Mouse (Mus musculus) spleen, postnatal 10 days (tissue): ENCODE measurements at regions not wholly inside any gene's neighbourhood (a gene's known extent, or its start where the extent isn't known, plus 50 kb on each side); places are given as distances from the start of the nearest gene placed in this dataset.
"Not testable (repeated sequence)": the region's sequence is repeated elsewhere in the genome, so short reads cannot be mapped to it uniquely, and the experiment has no call there.

Source experiments
- DNase-seq, 2 experiments: peaks; one replicate each; pipeline ENCODE4 v3.0.0; 2021 to 2022; ENCODE audit warnings: low spot score in 2 of 2

GRCm38 (mm10) chr14:48607131-48607530 lies 66.5 kb downstream of the Otx2 start:
- no peak for DNase-seq

- DNase-seq: no peak
Observed at GRCm38 (mm10) chr14:48603490-48603889, 70.1 kb downstream of the Otx2 start.

- DNase-seq: no peak
Observed at GRCm38 (mm10) chr14:48594334-48594733, 79.3 kb downstream of the Otx2 start.

GRCm38 (mm10) chr14:48593363-48593762 lies 80.3 kb downstream of the Otx2 start:
- DNase-seq: no peak

GRCm38 (mm10) chr14:48591483-48592230 lies 82.0 kb downstream of the Otx2 start:
- DNase-seq: no peak

GRCm38 (mm10) chr14:48590426-48590825 lies 83.2 kb downstream of the Otx2 start:
- no peak for DNase-seq

- no peak for DNase-seq
Observed at GRCm38 (mm10) chr14:48589702-48590325, 83.8 kb downstream of the Otx2 start.

GRCm38 (mm10) chr14:48585820-48586219 lies 87.8 kb downstream of the Otx2 start:
- DNase-seq: no peak

GRCm38 (mm10) chr14:48584571-48584970 lies 89.0 kb downstream of the Otx2 start:
- DNase-seq: no peak

GRCm38 (mm10) chr14:48583516-48583915 lies 90.1 kb downstream of the Otx2 start:
- no peak for DNase-seq

GRCm38 (mm10) chr14:48582080-48582479 lies 91.5 kb downstream of the Otx2 start:
- DNase-seq: no peak

- not testable (repeated sequence) for DNase-seq
Observed at GRCm38 (mm10) chr14:48581308-48581707, 92.3 kb downstream of the Otx2 start.

GRCm38 (mm10) chr14:48580396-48580795 lies 93.2 kb downstream of the Otx2 start:
- peak in 1 of 2 experiments; percentile 21 for DNase-seq

- DNase-seq: peak in 1 of 2 experiments; percentile 32
Observed at GRCm38 (mm10) chr14:48579985-48580384, 93.6 kb downstream of the Otx2 start.
